Mouse (Mus musculus) gonadal fat pad, adult 2 months (tissue): ENCODE data around the gene Ino80b. TPM values are rescaled to one million over a fixed set of nuclear protein-coding genes. Genes with fewer than 3 reads are reported as not detected.

Experiments
- DNase-seq: peaks from one replicate; pipeline ENCODE4 v3.0.0-alpha.2; 2012; ENCODE audit warnings: low read depth
- polyA plus RNA-seq: library from polyadenylated mRNA; depleted of rRNA; stranded (reverse); fragments of >200 nt; gene quantifications from 2 replicates; pipeline ENCODE4 v1.2.3, GENCODE M21; 2012

The Ino80b gene
- polyA plus RNA-seq, 1 experiment = 17.1 TPM

DNA sequence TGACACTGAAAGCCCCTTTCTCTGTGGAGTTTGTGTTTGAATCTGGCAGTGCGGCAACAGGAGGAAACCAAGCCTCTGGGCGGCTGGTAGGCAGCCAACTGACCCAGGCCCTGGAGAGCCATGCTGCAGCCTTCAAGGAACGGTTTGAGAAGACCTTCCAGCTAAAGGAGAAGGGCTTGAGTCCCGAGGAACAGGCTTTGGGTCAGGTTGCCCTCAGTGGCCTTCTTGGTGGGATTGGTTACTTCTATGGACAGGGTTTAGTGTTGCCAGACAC is 8.1 kb downstream of the Ino80b start:
- DNase-seq = no peak

DNA sequence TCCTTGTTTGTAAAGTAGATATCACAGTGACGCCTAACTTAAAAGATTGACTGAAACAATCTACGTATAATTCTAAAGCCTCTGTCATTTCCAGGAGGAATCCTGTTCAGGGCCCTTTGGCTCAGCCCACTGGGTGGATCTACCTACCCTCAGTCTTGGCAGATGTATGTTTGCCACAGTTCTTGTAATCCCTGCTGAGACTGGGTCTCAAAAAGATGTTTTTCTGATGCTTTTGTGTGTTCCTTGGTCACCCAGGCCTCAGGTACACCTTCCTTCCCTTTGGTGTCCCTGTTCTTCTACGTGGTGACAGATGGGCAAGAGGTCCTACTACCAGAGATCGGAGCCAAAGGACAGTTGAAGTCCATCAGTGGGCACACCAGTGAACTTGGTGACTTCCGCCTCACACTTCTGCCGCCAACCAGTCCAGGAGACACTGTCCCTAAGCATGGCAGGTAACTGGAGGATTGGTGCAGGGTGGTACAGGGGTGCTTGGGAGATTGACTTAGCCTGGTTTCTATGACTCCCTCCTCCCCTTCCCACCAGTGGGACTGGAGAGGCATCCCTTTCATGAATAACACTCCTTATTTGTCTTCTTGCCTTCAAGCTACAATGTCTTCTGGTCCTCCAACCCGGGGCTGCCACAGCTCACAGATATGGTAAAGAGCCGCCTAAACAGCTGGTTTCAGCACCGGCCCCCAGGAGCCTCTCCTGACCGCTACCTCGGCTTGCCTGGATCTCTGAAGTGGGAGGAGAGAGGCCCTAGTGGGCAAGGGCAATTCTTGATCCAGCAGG is 8.7 kb downstream of the Ino80b start:
- no peak for DNase-seq

- DNase-seq = no peak
These were observed 9.4 kb downstream of the Ino80b start for GRCm38 (mm10) chr6:83115682-83116372.

DNA sequence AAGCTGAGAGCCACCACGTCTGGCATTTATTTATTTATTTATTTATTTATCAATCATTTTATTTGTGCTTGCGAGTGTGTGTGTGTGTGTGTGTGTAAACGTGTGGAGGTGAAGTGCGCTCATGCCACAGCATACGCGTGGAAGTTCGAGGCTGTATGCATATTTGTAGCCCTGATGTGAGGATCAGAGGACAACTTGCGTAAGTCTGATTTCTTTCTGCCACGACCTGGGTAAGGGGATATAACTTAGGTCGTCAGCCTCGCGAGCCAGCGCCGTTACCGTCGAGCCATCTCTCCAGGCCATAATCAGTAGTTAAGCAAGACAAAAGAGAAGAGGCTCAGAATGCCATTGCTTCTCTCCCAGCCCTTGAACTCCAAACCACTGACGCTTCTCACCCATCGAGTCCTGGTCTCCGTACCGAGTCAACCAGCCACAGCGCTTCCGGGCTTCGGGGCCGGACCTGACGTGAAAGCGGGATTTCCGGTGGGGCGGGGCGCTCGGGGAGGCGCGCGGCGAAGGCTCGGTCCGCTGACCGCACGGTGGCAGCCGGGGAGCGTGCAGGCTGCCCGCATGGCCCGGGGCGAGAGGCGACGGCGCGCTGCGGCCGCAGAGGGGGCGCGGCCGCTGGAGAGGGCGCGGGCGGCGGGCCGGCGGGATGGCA is 10.1 kb downstream of the Ino80b start, which contains the start of gene Mogs:
TSS of gene Mogs (plus strand) at position 486 of the 661 bp plus-strand sequence.
- no peak for DNase-seq

- DNase-seq = no peak
These were observed 13.6 kb downstream of the Ino80b start for GRCm38 (mm10) chr6:83111510-83112136.

DNA sequence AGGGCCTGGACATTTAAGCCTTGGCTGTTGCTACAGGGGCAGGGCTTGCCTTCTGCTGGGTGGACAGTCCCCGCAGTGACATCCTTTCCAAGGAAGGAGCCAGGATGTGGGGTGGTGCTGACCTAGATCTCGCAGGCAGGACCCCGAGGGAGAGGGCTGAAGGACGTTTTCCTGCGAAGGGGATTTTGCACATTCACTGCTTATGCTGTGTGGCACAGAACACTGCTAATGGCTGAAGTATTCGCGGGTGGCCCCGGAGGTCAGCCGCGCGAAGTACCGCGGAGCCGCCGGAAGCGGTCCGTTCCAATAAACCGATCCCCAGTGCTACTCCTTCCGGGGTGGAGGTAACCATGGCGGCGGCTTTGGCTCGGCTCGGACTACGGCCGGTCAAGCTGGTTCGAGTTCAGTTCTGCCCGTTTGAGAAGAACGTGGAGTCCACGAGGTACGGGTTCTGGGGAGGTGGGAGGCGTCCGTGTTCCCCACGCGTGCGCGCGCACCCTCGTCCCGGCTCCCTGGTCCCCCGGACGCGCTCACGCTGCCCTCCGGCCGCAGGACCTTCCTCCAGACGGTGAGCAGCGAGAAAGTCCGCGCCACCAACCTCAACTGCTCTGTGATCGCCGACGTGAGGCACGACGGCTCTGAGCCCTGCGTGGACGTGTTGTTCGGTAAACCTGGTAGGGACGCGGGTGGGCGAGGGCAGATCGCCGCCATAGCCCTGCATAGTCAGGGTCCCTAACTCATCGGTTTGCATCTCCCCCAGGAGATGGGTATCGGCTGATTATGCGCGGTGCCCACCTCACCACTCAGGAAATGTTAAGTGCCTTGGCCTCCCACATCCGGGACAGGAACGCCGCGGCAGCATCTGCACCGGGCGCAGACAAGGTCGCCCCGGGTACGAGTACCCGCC is 16.2 kb downstream of the Ino80b start, which contains the start of gene Mrpl53:
TSS of gene Mrpl53 (plus strand) at position 279 of the 907 bp plus-strand sequence.
- no peak for DNase-seq

- DNase-seq = no peak
These were observed 17.4 kb downstream of the Ino80b start for GRCm38 (mm10) chr6:83107566-83108400.

DNA sequence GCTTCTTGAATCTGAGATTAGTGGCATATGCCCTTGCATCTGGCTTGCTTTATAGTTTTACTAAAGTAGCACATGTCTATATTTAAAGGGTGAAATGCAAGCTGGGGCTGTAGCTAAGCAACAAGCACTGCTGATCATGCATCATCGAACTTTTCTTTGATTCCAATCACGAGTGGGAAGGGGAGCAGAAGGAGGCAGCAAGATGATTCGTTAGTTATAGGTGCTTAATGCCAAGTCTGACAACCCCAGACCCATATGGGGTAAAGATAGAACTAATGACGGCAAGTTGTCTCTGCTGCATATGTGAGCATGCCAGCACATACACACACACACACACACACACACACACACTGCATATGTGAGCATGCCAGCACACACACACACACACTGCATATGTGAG is 21.1 kb downstream of the Ino80b start:
- no peak for DNase-seq

DNA sequence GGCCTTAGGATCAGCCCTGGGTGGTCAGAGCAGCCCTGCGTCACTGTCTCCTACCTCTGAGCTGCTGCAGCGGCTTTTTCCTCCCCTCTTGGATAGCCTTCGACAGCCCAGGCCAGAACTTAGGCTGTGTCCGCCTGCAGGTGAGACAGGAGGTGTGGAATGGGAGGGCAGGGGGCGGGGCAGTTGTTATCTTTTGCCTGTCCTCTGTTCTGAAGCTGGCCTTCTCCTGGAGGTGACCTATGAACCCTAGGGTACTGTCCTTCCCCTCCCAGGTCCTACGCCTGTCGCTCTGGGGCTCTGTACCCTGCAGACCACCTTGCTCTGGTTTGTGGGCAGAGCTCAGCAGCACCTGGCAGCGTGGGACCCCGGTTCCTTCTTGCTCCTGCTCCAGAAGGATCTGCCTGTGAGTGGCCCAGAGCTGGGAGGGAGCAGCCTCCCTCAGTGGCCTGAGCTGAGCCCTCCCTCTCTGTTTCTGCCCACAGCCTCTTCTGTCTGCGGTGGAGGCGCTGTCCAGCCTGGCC is 22.0 kb downstream of the Ino80b start:
- DNase-seq = no peak

GRCm38 (mm10) chr6:83101688-83102556 is 23.3 kb downstream of the Ino80b start:
- no peak for DNase-seq

- DNase-seq = no peak
These were observed 23.9 kb downstream of the Ino80b start, which contains the start of the genes Ccdc142 and Gm42688 for GRCm38 (mm10) chr6:83101316-83101687. Ccdc142 (plus strand) TSS chr6:83101601. Gm42688 (plus strand) TSS chr6:83101617.

DNA sequence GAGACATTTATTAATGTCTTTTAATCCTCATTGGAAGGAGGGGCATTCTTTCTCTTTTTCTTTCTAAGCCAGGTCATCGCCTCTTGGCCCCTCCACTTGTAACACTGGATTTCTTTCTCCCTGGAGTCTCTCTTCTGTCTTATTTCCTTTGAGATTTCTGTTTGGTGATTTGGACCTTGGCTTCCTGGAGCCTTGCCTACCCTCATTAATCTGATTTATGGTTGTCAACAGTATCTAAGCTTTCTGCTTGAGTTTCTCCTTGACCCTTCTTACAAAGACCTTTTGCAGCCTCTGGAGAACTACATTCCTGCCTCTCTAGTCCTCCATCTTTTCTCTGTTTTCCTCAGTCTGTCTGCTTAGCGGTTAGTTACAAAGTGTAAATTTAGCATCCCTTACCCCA is 26.8 kb downstream of the Ino80b start:
- no peak for DNase-seq

DNA sequence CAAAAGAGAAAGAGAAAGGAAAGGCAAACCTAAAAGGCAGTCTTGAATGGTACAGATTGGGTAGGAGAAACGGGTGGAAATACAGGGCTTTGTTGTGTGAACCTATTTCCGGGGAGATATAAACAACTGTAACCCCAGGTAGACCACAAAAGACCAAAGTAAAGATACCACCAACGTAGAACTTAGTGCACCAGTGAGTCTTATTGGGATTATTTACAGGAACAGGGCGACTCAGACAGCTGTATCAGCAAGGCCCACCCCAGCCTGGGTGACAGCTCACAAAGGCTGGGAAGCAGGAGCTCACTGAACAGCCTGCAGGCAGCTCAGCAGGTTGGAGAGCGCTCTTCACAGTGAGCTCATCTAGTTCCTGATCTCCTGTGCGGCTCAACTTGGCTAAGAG is 29.3 kb downstream of the Ino80b start:
- DNase-seq = no peak

GRCm38 (mm10) chr6:83092416-83093127 is 32.7 kb downstream of the Ino80b start:
- DNase-seq = no peak

GRCm38 (mm10) chr6:83087926-83088260 is 37.3 kb downstream of the Ino80b start:
- no peak for DNase-seq

GRCm38 (mm10) chr6:83087205-83087925 is 37.9 kb downstream of the Ino80b start:
- no peak for DNase-seq

GRCm38 (mm10) chr6:83086121-83087035 is 38.9 kb downstream of the Ino80b start, which contains the start of gene Lbx2:
Lbx2 (plus strand) TSS chr6:83086367.
- no peak for DNase-seq
